Mouse (Mus musculus) heart, postnatal 10 days (tissue): ENCODE results near the gene Miox. TPM values are rescaled to one million over a fixed set of nuclear protein-coding genes. Genes with fewer than 3 reads are reported as not detected.

ENCODE experiments used
- DNase-seq, 2 experiments: peaks; one replicate each; pipeline ENCODE4 v3.0.0; 2021
- intact Hi-C: fragments of 180-260 bp; cut with DNase I; formaldehyde crosslinking; loops from one replicate; pipeline ENCODE4 v1.15.1; 2025
- total RNA-seq, 2 experiments: library from RNA; stranded (reverse); gene quantifications; 2 replicates each; pipeline ENCODE4 v1.2.3; 2021

Miox gene
- total RNA-seq, 2 experiments from 2014 or later: not detected

GRCm38 (mm10) chr15:89355241-89356187, 21.3 kb downstream of the Miox start, which contains the start of the genes Lmf2 and Ncaph2:
Gene Lmf2, minus strand, starts transcription at chr15:89355659.
Gene Ncaph2, plus strand, starts transcription at chr15:89355719.
- intact Hi-C loops: loop anchor here (2.0 kb wide), 1 partner anchor 17 kb away; the partner anchor contains the start of gene Sco2
- peak; percentile 96 to 99 for DNase-seq

- intact Hi-C loops: loop anchor here (2.0 kb wide), 1 partner anchor 16 kb away; the partner anchor contains the start of gene Sco2
- peak; percentile 77 for DNase-seq
Observed at GRCm38 (mm10) chr15:89356372-89356771, 22.2 kb downstream of the Miox start.

GRCm38 (mm10) chr15:89358784-89359183, 24.6 kb downstream of the Miox start:
- DNase-seq: no peak
- intact Hi-C loops: no loop called here

GRCm38 (mm10) chr15:89363051-89363450, 28.9 kb downstream of the Miox start:
- intact Hi-C loops: loop anchor here (5.0 kb wide), 1 partner anchor 86 kb away; no protein-coding TSS in a partner anchor
- DNase-seq: no peak

GRCm38 (mm10) chr15:89365141-89365551, 30.9 kb downstream of the Miox start:
- intact Hi-C loops: no loop called here
- DNase-seq: no peak

GRCm38 (mm10) chr15:89372068-89372467, 37.9 kb downstream of the Miox start:
- intact Hi-C loops: loop anchor here (2.0 to 5.0 kb wide), 2 partner anchors 15 to 95 kb away; no protein-coding TSS in a partner anchor
- DNase-seq: no peak

GRCm38 (mm10) chr15:89372536-89372935, 38.3 kb downstream of the Miox start:
- no peak for DNase-seq
- intact Hi-C loops: loop anchor here (2.0 to 5.0 kb wide), 2 partner anchors 16 to 95 kb away; no protein-coding TSS in a partner anchor

GRCm38 (mm10) chr15:89373027-89373761, 39.0 kb downstream of the Miox start:
- intact Hi-C loops: loop anchor here (2.0 to 5.0 kb wide), 2 partner anchors 16 to 94 kb away; no protein-coding TSS in a partner anchor
- peak; percentile 88 to 89 for DNase-seq

- DNase-seq: peak; percentile 94 to 98
- intact Hi-C loops: loop anchor here (2.0 to 5.0 kb wide), 2 partner anchors 17 to 93 kb away; no protein-coding TSS in a partner anchor
Observed at GRCm38 (mm10) chr15:89373762-89374248, 39.6 kb downstream of the Miox start, which contains the start of gene Sco2. Gene Sco2, minus strand, starts transcription at chr15:89373846.

GRCm38 (mm10) chr15:89374340-89374739, 40.1 kb downstream of the Miox start:
- no peak for DNase-seq
- intact Hi-C loops: loop anchor here (5.0 kb wide), 1 partner anchor 93 kb away; no protein-coding TSS in a partner anchor

- no peak for DNase-seq
- intact Hi-C loops: loop anchor here (5.0 kb wide), 2 partner anchors 92 to 152 kb away; no protein-coding TSS in a partner anchor
Observed at GRCm38 (mm10) chr15:89374801-89375534, 40.8 kb downstream of the Miox start.

GRCm38 (mm10) chr15:89376040-89376439, 41.8 kb downstream of the Miox start:
- DNase-seq: no peak
- intact Hi-C loops: loop anchor here (5.0 kb wide), 1 partner anchor 151 kb away; no protein-coding TSS in a partner anchor

GRCm38 (mm10) chr15:89376957-89377356, 42.8 kb downstream of the Miox start, which contains the start of gene Tymp:
Gene Tymp, minus strand, starts transcription at chr15:89377039.
- no peak for DNase-seq
- intact Hi-C loops: loop anchor here (5.0 kb wide), 1 partner anchor 150 kb away; no protein-coding TSS in a partner anchor

GRCm38 (mm10) chr15:89377362-89377761, 43.2 kb downstream of the Miox start:
- no peak for DNase-seq
- intact Hi-C loops: loop anchor here (5.0 kb wide), 1 partner anchor 150 kb away; no protein-coding TSS in a partner anchor

GRCm38 (mm10) chr15:89377938-89378828, 44.0 kb downstream of the Miox start:
- intact Hi-C loops: loop anchor here (2.0 to 5.0 kb wide), 2 partner anchors 51 to 149 kb away; partner anchors contain the start of genes C730034F03Rik, Chkb and Gm44502
- no peak for DNase-seq

GRCm38 (mm10) chr15:89378831-89379401, 44.7 kb downstream of the Miox start, which contains the start of gene Odf3b:
Gene Odf3b, minus strand, starts transcription at chr15:89379282.
- intact Hi-C loops: loop anchor here (2.0 to 5.0 kb wide), 2 partner anchors 50 to 148 kb away; partner anchors contain the start of genes C730034F03Rik, Chkb and Gm44502
- peak; percentile 54 to 57 for DNase-seq

- peak in 1 of 2 experiments; percentile 35 for DNase-seq
- intact Hi-C loops: loop anchor here (2.0 to 5.0 kb wide), 2 partner anchors 49 to 148 kb away; partner anchors contain the start of genes C730034F03Rik, Chkb and Gm44502
Observed at GRCm38 (mm10) chr15:89379429-89379828, 45.2 kb downstream of the Miox start.
